Mouse (Mus musculus): ENCODE measurements at regions not wholly inside any gene's neighbourhood (a gene's known extent, or its start where the extent isn't known, plus 50 kb on each side); places are given as distances from the start of the nearest gene placed in this dataset.

DNA sequence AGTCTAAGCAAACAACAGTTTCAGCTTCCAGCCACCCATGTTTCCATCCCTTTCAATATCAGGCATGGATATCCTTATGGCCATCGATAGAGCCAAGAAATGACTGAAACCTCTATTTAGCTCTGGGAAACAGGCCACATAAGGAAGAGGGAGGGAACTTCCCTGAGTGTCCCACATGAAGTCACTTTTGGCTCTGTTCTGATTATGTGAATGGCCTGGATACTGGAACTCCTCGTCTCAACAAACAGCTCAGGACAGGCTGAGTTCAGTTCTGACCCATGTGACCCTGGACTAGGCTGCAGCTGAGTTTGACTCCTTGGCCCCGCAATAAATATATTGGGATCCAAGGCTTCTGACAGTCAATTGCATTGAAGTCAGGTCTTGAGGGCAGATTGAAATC, 63.6 kb upstream of the Lpar1 start:
- Histone ChIP-seq H3K27me3 (replicated peaks) (no peaks in the 10 kb centered on the region), H3K79me2 (replicated peaks; ENCODE audit: control insufficient read depth, extremely low read depth, insufficient read depth, poor library complexity, severe bottlenecking) (no peaks in the 10 kb centered on the region), H3K4me3 (replicated peaks in 1 of 3; ENCODE audit: low read depth in 2 of 3, low read length in 2 of 3, poor library complexity in 1 of 3) (no peak overlapping the region), H3K9ac (ENCODE audit: insufficient read depth, low read depth) (no peak overlapping the region), H3K9me3 (replicated peaks; ENCODE audit: low read length) (no peaks in the 10 kb centered on the region), H3K36me3 (replicated peaks in 1 of 2; ENCODE audit: control insufficient read depth in 1 of 2, insufficient read depth in 1 of 2, low read length in 1 of 2) (no peaks in the 10 kb centered on the region), H3K4me1 (ENCODE audit: control insufficient read depth in 1 of 2, insufficient read depth in 2 of 2) (peaks cover 0 to 3% of the 10 kb centered on the region in 2 experiments; a peak in 3 of 4 replicates), H3K4me2 (ENCODE audit: insufficient read depth, low read depth, poor library complexity, severe bottlenecking) (no peak overlapping the region), H3K27ac (ENCODE audit: insufficient read depth, low read depth) (no peak overlapping the region)
- no peak for DNase-seq (ENCODE audit: extremely low read depth)
- dilution Hi-C loops (cut with MboI; ENCODE audit: extremely low pct_ligation_motif_present, extremely low pct_unique_long_range_greater_than_20kb, low sequenced_read_pairs) = no loop called here
- in situ Hi-C loops (cut with MboI; ENCODE audit: low pct_ligation_motif_present, low pct_unique_long_range_greater_than_20kb, low sequenced_read_pairs) = no loop called here
- TF ChIP-seq CTCF (conservative IDR thresholded peaks at IDR 0.05 in 1 of 2, IDR thresholded peaks at IDR 0.05 in 1 of 2; ENCODE audit: low read depth in 2 of 2, low read length in 2 of 2) (no peak), E2F4 (IDR thresholded peaks at IDR 0.05; ENCODE audit: insufficient replicate concordance, low read depth, low read length) (no peak), HCFC1 (IDR thresholded peaks at IDR 0.05; ENCODE audit: low read depth, low read length) (no peak), MXI1 (IDR thresholded peaks at IDR 0.05; ENCODE audit: low read depth, low read length) (no peak), NELFE (IDR thresholded peaks at IDR 0.05; ENCODE audit: low read depth, low read length) (no peak)

DNA sequence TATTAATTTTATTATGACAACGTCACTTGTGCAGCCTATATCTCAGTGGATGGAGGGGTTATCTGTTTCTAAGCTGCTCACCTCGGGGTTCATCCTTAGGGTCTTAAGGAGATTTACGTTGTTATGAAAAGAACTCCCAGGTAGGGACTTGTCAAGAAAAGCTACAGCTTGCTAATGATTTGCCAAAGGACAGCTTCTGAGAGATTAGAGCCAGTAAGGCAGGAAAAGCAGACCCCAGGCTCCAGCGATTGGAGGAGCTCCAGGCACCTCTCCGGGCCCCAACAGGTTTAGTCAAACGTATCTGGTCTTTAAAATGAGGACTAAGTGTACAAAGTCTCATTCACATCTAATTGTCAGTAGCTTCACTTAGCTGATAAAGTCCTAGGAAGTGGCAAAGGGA, 59.8 kb upstream of the Lpar1 start:
- H3K27me3 ChIP-seq (replicated peaks) = no peaks in the 10 kb centered on the region
- H3K4me1 ChIP-seq (ENCODE audit: control insufficient read depth in 1 of 2, insufficient read depth in 2 of 2) = peaks cover 0 to 3% of the 10 kb centered on the region in 2 experiments; a peak in 3 of 4 replicates
- H3K27ac ChIP-seq (ENCODE audit: insufficient read depth, low read depth) = no peak overlapping the region
- H3K9me3 ChIP-seq (replicated peaks; ENCODE audit: low read length) = no peaks in the 10 kb centered on the region
- dilution Hi-C loops (cut with MboI; ENCODE audit: extremely low pct_ligation_motif_present, extremely low pct_unique_long_range_greater_than_20kb, low sequenced_read_pairs) (no loop called here), in situ Hi-C loops (cut with MboI; ENCODE audit: low pct_ligation_motif_present, low pct_unique_long_range_greater_than_20kb, low sequenced_read_pairs) (no loop called here)
- no peaks in the 10 kb centered on the region for H3K79me2 ChIP-seq (replicated peaks; ENCODE audit: control insufficient read depth, extremely low read depth, insufficient read depth, poor library complexity, severe bottlenecking)
- H3K9ac ChIP-seq (ENCODE audit: insufficient read depth, low read depth) = no peak overlapping the region
- TF ChIP-seq IRF4 (IDR thresholded peaks at IDR 0.05; ENCODE audit: low read depth, low read length) (no peak), USF1 (IDR thresholded peaks at IDR 0.05; ENCODE audit: low read depth, low read length) (no peak), SMC3 (IDR thresholded peaks at IDR 0.05; ENCODE audit: low read depth, low read length) (no peak), POLR2AphosphoS2 (IDR thresholded peaks at IDR 0.05; ENCODE audit: low read depth, low read length) (no peak), MAX (IDR thresholded peaks at IDR 0.05; ENCODE audit: low read length) (no peak), ZKSCAN1 (IDR thresholded peaks at IDR 0.05; ENCODE audit: borderline replicate concordance, low read depth, low read length) (no peak)
- H3K36me3 ChIP-seq (replicated peaks in 1 of 2; ENCODE audit: control insufficient read depth in 1 of 2, insufficient read depth in 1 of 2, low read length in 1 of 2) = no peaks in the 10 kb centered on the region
- no peak overlapping the region for H3K4me3 ChIP-seq (replicated peaks in 1 of 3; ENCODE audit: low read depth in 2 of 3, low read length in 2 of 3, poor library complexity in 1 of 3)
- no peak for DNase-seq (ENCODE audit: extremely low read depth)
- H3K4me2 ChIP-seq (ENCODE audit: insufficient read depth, low read depth, poor library complexity, severe bottlenecking) = no peak overlapping the region

DNA sequence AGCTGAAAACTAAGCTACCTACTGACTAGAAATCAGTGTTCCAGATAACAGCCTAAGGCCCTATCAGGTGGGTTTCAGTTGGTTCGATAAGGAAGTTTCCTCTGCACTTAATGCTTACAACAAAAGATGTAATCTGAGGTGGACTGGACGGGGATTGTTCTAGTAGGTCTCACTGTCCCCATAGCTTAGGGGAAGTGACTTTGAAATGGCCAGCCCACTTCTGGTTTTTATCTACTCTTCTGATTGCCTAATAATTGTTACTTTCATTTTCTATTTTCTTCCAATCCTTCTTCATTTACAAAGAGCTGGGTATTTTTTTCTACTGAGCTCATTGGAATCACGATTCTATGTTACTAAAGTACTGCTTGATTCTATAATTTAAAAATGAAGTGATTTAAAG, 59.3 kb upstream of the Lpar1 start:
- dilution Hi-C loops (cut with MboI; ENCODE audit: extremely low pct_ligation_motif_present, extremely low pct_unique_long_range_greater_than_20kb, low sequenced_read_pairs) (no loop called here), in situ Hi-C loops (cut with MboI; ENCODE audit: low pct_ligation_motif_present, low pct_unique_long_range_greater_than_20kb, low sequenced_read_pairs) (no loop called here)
- Histone ChIP-seq H3K4me1 (ENCODE audit: control insufficient read depth in 1 of 2, insufficient read depth in 2 of 2) (peaks cover 0 to 3% of the 10 kb centered on the region in 2 experiments; a peak in 3 of 4 replicates), H3K36me3 (replicated peaks in 1 of 2; ENCODE audit: control insufficient read depth in 1 of 2, insufficient read depth in 1 of 2, low read length in 1 of 2) (no peaks in the 10 kb centered on the region), H3K79me2 (replicated peaks; ENCODE audit: control insufficient read depth, extremely low read depth, insufficient read depth, poor library complexity, severe bottlenecking) (no peaks in the 10 kb centered on the region), H3K9ac (ENCODE audit: insufficient read depth, low read depth) (no peak overlapping the region), H3K27me3 (replicated peaks) (no peaks in the 10 kb centered on the region), H3K27ac (ENCODE audit: insufficient read depth, low read depth) (no peak overlapping the region), H3K4me3 (replicated peaks in 1 of 3; ENCODE audit: low read depth in 2 of 3, low read length in 2 of 3, poor library complexity in 1 of 3) (no peak overlapping the region), H3K4me2 (ENCODE audit: insufficient read depth, low read depth, poor library complexity, severe bottlenecking) (peak overlapping the region; percentile 42), H3K9me3 (replicated peaks; ENCODE audit: low read length) (no peaks in the 10 kb centered on the region)
- TF ChIP-seq ZC3H11A (IDR thresholded peaks at IDR 0.05; ENCODE audit: low read depth, low read length) (no peak), BHLHE40 (IDR thresholded peaks at IDR 0.05; ENCODE audit: low read depth, low read length) (no peak), KAT2A (IDR thresholded peaks at IDR 0.05; ENCODE audit: insufficient replicate concordance, low read length) (no peak), CTCF (conservative IDR thresholded peaks at IDR 0.05 in 1 of 2, IDR thresholded peaks at IDR 0.05 in 1 of 2; ENCODE audit: low read depth in 2 of 2, low read length in 2 of 2) (no peak), IRF4 (IDR thresholded peaks at IDR 0.05; ENCODE audit: low read depth, low read length) (no peak), MXI1 (IDR thresholded peaks at IDR 0.05; ENCODE audit: low read depth, low read length) (no peak), MEF2A (IDR thresholded peaks at IDR 0.05; ENCODE audit: borderline replicate concordance, low read depth, low read length) (no peak), NELFE (IDR thresholded peaks at IDR 0.05; ENCODE audit: low read depth, low read length) (no peak)
- no peak for DNase-seq (ENCODE audit: extremely low read depth)
